Mouse (Mus musculus) midbrain, embryonic 14.5 days (tissue): ENCODE results near the gene Hmx2. TPM values are rescaled to one million over a fixed set of nuclear protein-coding genes. Genes with fewer than 3 reads are reported as not detected.
A peak's percentile ranks its signal among the peaks of the same experiment; 100 is the strongest.

Experiments used
- ATAC-seq: fragments of 200-750 bp; cut with Nextera tagmentation; 2 replicates; pipeline ENCODE4 v1.8.0; 2017; ENCODE audit warnings: moderate number of reproducible peaks, moderate library complexity; ENCODE audit not compliant: low FRiP score, low TSS enrichment
- DNase-seq: peaks from one replicate; pipeline ENCODE4 v3.0.0-alpha.2; 2015
- H3K27ac ChIP-seq: fragments of 300-500 bp; sonication (generic); replicated peaks from 2 replicates; pipeline ENCODE4 v1.5.1; 2014; ENCODE audit warnings: mild to moderate bottlenecking, low read depth, low read length, moderate library complexity
- H3K27me3 ChIP-seq: fragments of 300-500 bp; sonication (generic); 2 replicates; pipeline ENCODE4 v1.6.1; 2014; ENCODE audit warnings: low read length, control low read depth, mixed read lengths; ENCODE audit not compliant: control insufficient read depth, insufficient read depth
- H3K36me3 ChIP-seq: fragments of 300-500 bp; sonication (generic); 2 replicates; pipeline ENCODE4 v1.6.1; 2014; ENCODE audit warnings: low read length, control low read depth; ENCODE audit not compliant: control insufficient read depth, insufficient read depth
- H3K4me1 ChIP-seq: fragments of 300-500 bp; sonication (generic); 2 replicates; pipeline ENCODE4 v1.6.1; 2014; ENCODE audit warnings: mild to moderate bottlenecking, antibody characterized with exemption, low read length, control low read depth; ENCODE audit not compliant: control insufficient read depth, insufficient read depth
- H3K4me2 ChIP-seq: fragments of 300-500 bp; sonication (generic); 2 replicates; pipeline ENCODE4 v1.6.1; 2014; ENCODE audit warnings: mild to moderate bottlenecking, low read length, moderate library complexity
- H3K4me3 ChIP-seq: fragments of 300-500 bp; sonication (generic); replicated peaks from 2 replicates; pipeline ENCODE4 v1.5.1; 2014; ENCODE audit warnings: low read depth, low read length
- H3K9ac ChIP-seq: fragments of 300-500 bp; sonication (generic); replicated peaks from 2 replicates; pipeline ENCODE4 v1.6.1; 2014; ENCODE audit warnings: mild to moderate bottlenecking, low read length, moderate library complexity
- H3K9me3 ChIP-seq: fragments of 300-500 bp; sonication (generic); 2 replicates; pipeline ENCODE4 v1.6.1; 2016; ENCODE audit warnings: low read length, control low read depth, mixed read lengths; ENCODE audit not compliant: control insufficient read depth
- WGBS: fragments of 180-500 bp; shearing (Covaris S2); extraction: QIAGEN DNeasy Blood & Tissue Kit; methylation state at CpG from one replicate; pipeline ENCODE4 v1.1.7; 2014; 5-methylcytosine and 5-hydroxymethylcytosine counted together
- polyA plus RNA-seq: library from polyadenylated mRNA; unstranded; fragments of >200 nt; fragmentation: Nextera tagmentation; extraction: Ambion mirVana; gene quantifications from 2 replicates; pipeline ENCODE4 v1.2.1, GENCODE M21; 2014

The Hmx2 gene
- polyA plus RNA-seq, 1 experiment from 2014 or later = 0.09 TPM

GRCm38 (mm10) chr7:131554341-131555180 lies 6.0 kb downstream of the Hmx2 start:
- H3K4me2 ChIP-seq = peak overlapping the region; percentile 48
- H3K4me3 ChIP-seq = peak overlapping the region; percentile 23
- 0 out of 2 replicates have a peak overlapping the region, but pooled peaks have one; percentile 16 for H3K9ac ChIP-seq
- no peaks in the 10 kb centered on the region for H3K9me3 ChIP-seq
- ATAC-seq = peak; percentile 34; the same call in 1 of the 2 replicates
- under 1% methylated on average over 45 of the region's 45 CpGs for WGBS
- no peak overlapping the region for H3K27ac ChIP-seq
- H3K27me3 ChIP-seq = peaks cover 94% of the 10 kb centered on the region
- peaks cover 9% of the 10 kb centered on the region; the same call in 1 of the 2 replicates for H3K4me1 ChIP-seq
- DNase-seq = peak; percentile 42
- no peaks in the 10 kb centered on the region for H3K36me3 ChIP-seq

- Histone ChIP-seq H3K36me3 (no peaks in the 10 kb centered on the region), H3K4me2 (peak overlapping the region; percentile 9; the same call in 1 of the 2 replicates), H3K27ac (no peak overlapping the region), H3K4me3 (0 out of 2 replicates have a peak overlapping the region, but pooled peaks have one; percentile 10), H3K9me3 (no peaks in the 10 kb centered on the region), H3K9ac (no peak overlapping the region), H3K4me1 (peaks cover 9% of the 10 kb centered on the region; the same call in 1 of the 2 replicates), H3K27me3 (peaks cover 85% of the 10 kb centered on the region)
- WGBS = under 1% methylated on average over 68 of the region's 68 CpGs
- ATAC-seq = no peak
- DNase-seq = peak; percentile 51
Measured at GRCm38 (mm10) chr7:131555301-131556081, 6.9 kb downstream of the Hmx2 start.

- H3K9ac ChIP-seq = no peak overlapping the region
- DNase-seq (peak; percentile 27), ATAC-seq (no peak)
- H3K4me2 ChIP-seq = no peak overlapping the region
- H3K27ac ChIP-seq = no peak overlapping the region
- peaks cover 12% of the 10 kb centered on the region for H3K4me1 ChIP-seq
- WGBS = 2% methylated on average over 9 of the region's 9 CpGs
- H3K9me3 ChIP-seq = no peaks in the 10 kb centered on the region
- no peaks in the 10 kb centered on the region for H3K36me3 ChIP-seq
- H3K4me3 ChIP-seq = no peak overlapping the region
- H3K27me3 ChIP-seq = peaks cover 79% of the 10 kb centered on the region
Measured at GRCm38 (mm10) chr7:131556116-131556515, 7.5 kb downstream of the Hmx2 start.

GRCm38 (mm10) chr7:131556541-131557271 lies 8.1 kb downstream of the Hmx2 start:
- Histone ChIP-seq H3K9me3 (no peaks in the 10 kb centered on the region), H3K4me1 (peaks cover 15% of the 10 kb centered on the region), H3K27me3 (peaks cover 73% of the 10 kb centered on the region), H3K4me2 (no peak overlapping the region), H3K9ac (no peak overlapping the region), H3K4me3 (no peak overlapping the region), H3K36me3 (no peaks in the 10 kb centered on the region), H3K27ac (no peak overlapping the region)
- DNase-seq = peak; percentile 35
- under 1% methylated on average over 37 of the region's 37 CpGs for WGBS
- no peak for ATAC-seq

GRCm38 (mm10) chr7:131557751-131558150 lies 9.2 kb downstream of the Hmx2 start:
- Histone ChIP-seq H3K36me3 (peaks cover 9% of the 10 kb centered on the region), H3K27ac (no peak overlapping the region), H3K27me3 (peaks cover 62% of the 10 kb centered on the region), H3K4me2 (no peak overlapping the region), H3K9me3 (no peaks in the 10 kb centered on the region), H3K4me3 (no peak overlapping the region), H3K9ac (no peak overlapping the region), H3K4me1 (peaks cover 15% of the 10 kb centered on the region)
- ATAC-seq (no peak), DNase-seq (peak; percentile 14)
- 40% methylated on average over 2 of the region's 2 CpGs for WGBS

- peak within 1 kb of the TSS; percentile 90 for H3K27ac ChIP-seq
- ATAC-seq (peak; percentile 96), DNase-seq (peak; percentile 97)
- peak within 1 kb of the TSS; percentile 77 for H3K4me3 ChIP-seq
- peaks cover 31% of the 10 kb centered on the region for H3K36me3 ChIP-seq
- H3K9ac ChIP-seq = peak within 1 kb of the TSS; percentile 72
- H3K27me3 ChIP-seq = peaks cover 40% of the 10 kb centered on the region
- no peaks in the 10 kb centered on the region for H3K9me3 ChIP-seq
- WGBS = under 1% methylated on average over 46 of the region's 51 CpGs
- peaks cover 5% of the 10 kb centered on the region for H3K4me1 ChIP-seq
- peak within 1 kb of the TSS; percentile 56 for H3K4me2 ChIP-seq
Measured at GRCm38 (mm10) chr7:131559986-131560696, 11.6 kb downstream of the Hmx2 start, which contains the start of gene Bub3. Gene Bub3, plus strand, starts transcription at chr7:131560222.

GRCm38 (mm10) chr7:131560697-131561042 lies 12.1 kb downstream of the Hmx2 start:
- ATAC-seq = peak; percentile 46
- no peak for DNase-seq
- WGBS = under 1% methylated on average over 14 of the region's 14 CpGs

GRCm38 (mm10) chr7:131575246-131575645 lies 26.7 kb downstream of the Hmx2 start:
- Histone ChIP-seq H3K4me3 (no peak overlapping the region), H3K36me3 (peaks cover 31% of the 10 kb centered on the region), H3K27ac (no peak overlapping the region), H3K27me3 (no peaks in the 10 kb centered on the region), H3K9ac (no peak overlapping the region), H3K4me1 (no peaks in the 10 kb centered on the region), H3K4me2 (no peak overlapping the region), H3K9me3 (no peaks in the 10 kb centered on the region)
- no peak for DNase-seq
- WGBS = 78% methylated on average over 6 of the region's 6 CpGs
- no peak for ATAC-seq

More at GRCm38 (mm10) chr7:131560697-131561042, 12.1 kb downstream of the Hmx2 start:
- H3K4me1 ChIP-seq = peaks cover 5% of the 10 kb centered on the region
- peaks cover 37% of the 10 kb centered on the region for H3K36me3 ChIP-seq
- peak overlapping the region; percentile 77 for H3K4me3 ChIP-seq
- peaks cover 34% of the 10 kb centered on the region for H3K27me3 ChIP-seq
- peak overlapping the region; percentile 72 for H3K9ac ChIP-seq
- no peaks in the 10 kb centered on the region for H3K9me3 ChIP-seq
- peak overlapping the region; percentile 90 for H3K27ac ChIP-seq
- H3K4me2 ChIP-seq = peak overlapping the region; percentile 56
